Mouse (Mus musculus) CH12.LX (cell line): ENCODE results near the gene Apln. TPM values are rescaled to one million over a fixed set of nuclear protein-coding genes. Genes with fewer than 3 reads are reported as not detected.

Experiments used
- DNase-seq: peaks from one replicate; pipeline ENCODE4 v3.0.0-alpha.2; 2013; ENCODE audit errors: extremely low read depth
- H3K27ac ChIP-seq: 2 replicates; pipeline ENCODE4 v1.5.1; 2012; ENCODE audit warnings: low read depth, mild to moderate bottlenecking, control low read depth, moderate library complexity; ENCODE audit not compliant: insufficient read depth
- H3K27me3 ChIP-seq: replicated peaks from 2 replicates; pipeline ENCODE3; 2012; ENCODE audit warnings: inconsistent platforms
- H3K36me3 ChIP-seq, 2 experiments: replicated peaks in 1 of 2; 2 replicates each; pipeline versions ENCODE3 to v1.6.1; 2012; ENCODE audit warnings: inconsistent platforms in 1 of 2, low read length in 1 of 2, mild to moderate bottlenecking in 1 of 2, mixed read lengths in 1 of 2, moderate library complexity in 1 of 2; ENCODE audit not compliant: control insufficient read depth in 1 of 2, insufficient read depth in 1 of 2
- H3K4me1 ChIP-seq, 2 experiments: 2 replicates each; pipeline ENCODE4 v1.6.1; 2012; ENCODE audit warnings: inconsistent platforms in 1 of 2, moderate library complexity in 1 of 2; ENCODE audit not compliant: insufficient read depth in 2 of 2, control insufficient read depth in 1 of 2
- H3K4me2 ChIP-seq: 2 replicates; pipeline ENCODE4 v1.6.1; 2012; ENCODE audit warnings: low read depth, mild to moderate bottlenecking, control low read depth; ENCODE audit not compliant: poor library complexity, insufficient read depth, severe bottlenecking
- H3K4me3 ChIP-seq, 3 experiments: fragments of 150-350 bp in 1 of 3; sonication (generic) in 1 of 3; replicated peaks in 1 of 3; 2 replicates each; pipeline versions ENCODE3 to v1.5.1; 2011 to 2012; ENCODE audit warnings: low read depth in 2 of 3, low read length in 2 of 3, mild to moderate bottlenecking in 2 of 3, moderate library complexity in 2 of 3, control low read depth in 1 of 3, improper control_type of control experiment in 1 of 3, inconsistent platforms in 1 of 3, mixed read lengths in 1 of 3; ENCODE audit not compliant: poor library complexity in 1 of 3
- H3K79me2 ChIP-seq: replicated peaks from 2 replicates; pipeline ENCODE4 v1.6.1; 2012; ENCODE audit warnings: mild to moderate bottlenecking, moderate library complexity; ENCODE audit not compliant: control insufficient read depth, poor library complexity, insufficient read depth, severe bottlenecking; ENCODE audit errors: extremely low read depth
- H3K9ac ChIP-seq: 2 replicates; pipeline ENCODE4 v1.6.1; 2012; ENCODE audit warnings: low read depth, mild to moderate bottlenecking, control low read depth, moderate library complexity; ENCODE audit not compliant: insufficient read depth
- H3K9me3 ChIP-seq: replicated peaks from 2 replicates; pipeline ENCODE3; 2012; ENCODE audit warnings: low read length, inconsistent platforms, mixed read lengths
- BHLHE40 ChIP-seq: IDR thresholded peaks from 2 replicates; pipeline ENCODE4 v1.6.1; 2011; ENCODE audit warnings: mild to moderate bottlenecking, low read depth, low read length, improper control_type of control experiment
- CHD1 ChIP-seq: IDR thresholded peaks from 2 replicates; pipeline ENCODE4 v1.6.1; 2012; ENCODE audit warnings: low read depth, low read length, improper control_type of control experiment, inconsistent platforms
- CHD2 ChIP-seq: IDR thresholded peaks from 2 replicates; pipeline ENCODE4 v1.6.1; 2011; ENCODE audit warnings: low read length, improper control_type of control experiment
- CTCF ChIP-seq, 2 experiments: IDR thresholded peaks in 1 of 2; conservative IDR thresholded peaks in 1 of 2; 2 replicates each; pipeline ENCODE4 v1.5.1; 2011 to 2012; ENCODE audit warnings: low read depth in 2 of 2, low read length in 2 of 2, improper control_type of control experiment in 1 of 2, inconsistent platforms in 1 of 2, mild to moderate bottlenecking in 1 of 2, moderate library complexity in 1 of 2
- E2F4 ChIP-seq: IDR thresholded peaks from 2 replicates; pipeline ENCODE4 v1.6.1; 2011; ENCODE audit warnings: low read depth, low read length, improper control_type of control experiment; ENCODE audit not compliant: insufficient replicate concordance
- EP300 ChIP-seq: IDR thresholded peaks from 2 replicates; pipeline ENCODE4 v1.6.1; 2011; ENCODE audit warnings: low read length, improper control_type of control experiment
- ETS1 ChIP-seq: conservative IDR thresholded peaks from 2 replicates; pipeline ENCODE4 v1.6.1; 2012; ENCODE audit warnings: low read depth, mild to moderate bottlenecking, inconsistent platforms, low read length, improper control_type of control experiment, moderate library complexity
- GABPA ChIP-seq: IDR thresholded peaks from 2 replicates; pipeline ENCODE4 v1.6.1; 2012; ENCODE audit warnings: low read depth, low read length, improper control_type of control experiment, inconsistent platforms; ENCODE audit not compliant: insufficient replicate concordance
- HCFC1 ChIP-seq: IDR thresholded peaks from 2 replicates; pipeline ENCODE4 v1.6.1; 2012; ENCODE audit warnings: low read depth, mild to moderate bottlenecking, inconsistent platforms, low read length, improper control_type of control experiment
- IRF4 ChIP-seq: IDR thresholded peaks from 2 replicates; pipeline ENCODE4 v1.6.1; 2014; ENCODE audit warnings: low read depth, mild to moderate bottlenecking, inconsistent platforms, low read length, improper control_type of control experiment
- JUN ChIP-seq: IDR thresholded peaks from 2 replicates; pipeline ENCODE4 v1.6.1; 2011; ENCODE audit warnings: low read depth, mild to moderate bottlenecking, low read length, improper control_type of control experiment, moderate library complexity; ENCODE audit not compliant: insufficient read depth
- KAT2A ChIP-seq: IDR thresholded peaks from 2 replicates; pipeline ENCODE4 v1.6.1; 2012; ENCODE audit warnings: low read length, improper control_type of control experiment, inconsistent platforms; ENCODE audit not compliant: insufficient replicate concordance
- MAX ChIP-seq: IDR thresholded peaks from 2 replicates; pipeline ENCODE4 v1.6.1; 2011; ENCODE audit warnings: low read length, improper control_type of control experiment
- MAZ ChIP-seq: IDR thresholded peaks from 2 replicates; pipeline ENCODE4 v1.6.1; 2012; ENCODE audit warnings: low read depth, mild to moderate bottlenecking, inconsistent platforms, low read length, improper control_type of control experiment, moderate library complexity
- NRF1 ChIP-seq: IDR thresholded peaks from 2 replicates; pipeline ENCODE4 v1.6.1; 2014; ENCODE audit warnings: low read depth, mild to moderate bottlenecking, inconsistent platforms, low read length, improper control_type of control experiment, moderate library complexity
- POLR2A ChIP-seq: IDR thresholded peaks from 2 replicates; pipeline ENCODE4 v1.6.1; 2011; ENCODE audit warnings: low read depth, mild to moderate bottlenecking, improper control_type of control experiment, low read length
- RAD21 ChIP-seq: IDR thresholded peaks from 2 replicates; pipeline ENCODE4 v1.6.1; 2011; ENCODE audit warnings: low read depth, mild to moderate bottlenecking, low read length, improper control_type of control experiment, moderate library complexity
- RCOR1 ChIP-seq: conservative IDR thresholded peaks from 2 replicates; pipeline ENCODE4 v1.6.1; 2012; ENCODE audit warnings: low read depth, mild to moderate bottlenecking, inconsistent platforms, low read length, improper control_type of control experiment
- SIN3A ChIP-seq: IDR thresholded peaks from 2 replicates; pipeline ENCODE4 v1.6.1; 2012; ENCODE audit warnings: low read length, improper control_type of control experiment, inconsistent platforms
- USF1 ChIP-seq: IDR thresholded peaks from 2 replicates; pipeline ENCODE4 v1.6.1; 2014; ENCODE audit warnings: low read depth, mild to moderate bottlenecking, inconsistent platforms, low read length, improper control_type of control experiment
- USF2 ChIP-seq: conservative IDR thresholded peaks from 2 replicates; pipeline ENCODE4 v1.6.1; 2011; ENCODE audit warnings: low read depth, low read length, improper control_type of control experiment
- ZKSCAN1 ChIP-seq: IDR thresholded peaks from 2 replicates; pipeline ENCODE4 v1.6.1; 2012; ENCODE audit warnings: low read depth, inconsistent platforms, low read length, improper control_type of control experiment, borderline replicate concordance
- ZNF384 ChIP-seq: IDR thresholded peaks from 2 replicates; pipeline ENCODE4 v1.6.1; 2012; ENCODE audit warnings: low read depth, low read length, improper control_type of control experiment, inconsistent platforms
- dilution Hi-C: fragments of 300-500 bp; cut with MboI; formaldehyde crosslinking; loops from 2 replicates; pipeline ENCODE4 v1.14.3; 2020; ENCODE audit warnings: low sequenced_read_pairs; ENCODE audit not compliant: extremely low pct_unique_long_range_greater_than_20kb, extremely low pct_ligation_motif_present
- in situ Hi-C: fragments of 300-500 bp; cut with MboI; formaldehyde crosslinking; loops from 3 replicates; pipeline ENCODE4 v1.14.3; 2019; ENCODE audit warnings: low sequenced_read_pairs, low pct_ligation_motif_present, low pct_unique_long_range_greater_than_20kb, mixed read lengths
- polyA plus RNA-seq: library from polyadenylated mRNA; unstranded; fragments of >175 nt; gene quantifications from 2 replicates; pipeline ENCODE4 v1.2.1, GENCODE M21; 2012; ENCODE audit warnings: low read depth; ENCODE audit not compliant: insufficient read length
- total RNA-seq, 2 experiments: library from RNA; depleted of rRNA; stranded (reverse); fragments of 300-350 nt in 1 of 2; fragments of >200 nt in 1 of 2; gene quantifications; 2 replicates each; pipeline ENCODE4 v1.2.3; 2012 to 2014

Gene Apln
- total and polyA plus RNA-seq, 3 experiments, result 0.08 to 0.15 (median 0.10) TPM

- Histone ChIP-seq H3K4me1 (no peaks in the 10 kb centered on the region), H3K4me3 (no peak overlapping the region), H3K27me3 (no peaks in the 10 kb centered on the region), H3K36me3 (no peaks in the 10 kb centered on the region), H3K9me3 (no peaks in the 10 kb centered on the region), H3K79me2 (no peaks in the 10 kb centered on the region), H3K4me2 (no peak overlapping the region), H3K9ac (no peak overlapping the region), H3K27ac (no peak overlapping the region)
- TF ChIP-seq IRF4 (no peak), SIN3A (no peak)
- dilution Hi-C loops, result no loop called here
- in situ Hi-C loops, result no loop called here
- DNase-seq, result no peak
These were observed 42.3 kb upstream of the Apln start for GRCm38 (mm10) chrX:48076806-48077425.

DNA sequence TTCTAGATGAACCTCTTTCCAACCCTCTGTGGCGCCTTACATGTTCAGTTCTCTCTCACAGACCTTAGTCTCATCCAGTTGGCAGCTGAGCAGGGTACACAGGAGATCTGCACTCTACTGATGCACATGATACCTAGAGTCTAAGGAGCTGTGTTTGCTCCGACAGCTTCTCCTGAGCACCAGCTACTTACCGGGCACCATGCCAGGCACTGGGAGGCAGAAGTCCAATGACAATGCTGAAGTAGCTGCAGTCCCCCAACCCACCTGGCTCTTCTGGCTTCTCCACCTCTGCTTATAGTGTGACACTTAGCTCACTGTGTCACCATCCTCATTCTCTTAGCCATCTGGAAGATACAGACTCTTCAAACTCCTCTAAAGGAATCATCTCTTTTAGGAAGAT is 40.0 kb upstream of the Apln start:
- Histone ChIP-seq H3K27me3 (no peaks in the 10 kb centered on the region), H3K4me2 (no peak overlapping the region), H3K4me3 (no peak overlapping the region), H3K9me3 (no peaks in the 10 kb centered on the region), H3K79me2 (no peaks in the 10 kb centered on the region), H3K9ac (no peak overlapping the region), H3K27ac (no peak overlapping the region), H3K36me3 (no peaks in the 10 kb centered on the region), H3K4me1 (no peaks in the 10 kb centered on the region)
- TF ChIP-seq MAX, result no peak
- no peak for TF ChIP-seq RAD21
- no peak for TF ChIP-seq KAT2A
- TF ChIP-seq RCOR1, result no peak
- no peak for TF ChIP-seq BHLHE40
- dilution Hi-C loops, result no loop called here
- in situ Hi-C loops, result no loop called here
- DNase-seq, result no peak

DNA sequence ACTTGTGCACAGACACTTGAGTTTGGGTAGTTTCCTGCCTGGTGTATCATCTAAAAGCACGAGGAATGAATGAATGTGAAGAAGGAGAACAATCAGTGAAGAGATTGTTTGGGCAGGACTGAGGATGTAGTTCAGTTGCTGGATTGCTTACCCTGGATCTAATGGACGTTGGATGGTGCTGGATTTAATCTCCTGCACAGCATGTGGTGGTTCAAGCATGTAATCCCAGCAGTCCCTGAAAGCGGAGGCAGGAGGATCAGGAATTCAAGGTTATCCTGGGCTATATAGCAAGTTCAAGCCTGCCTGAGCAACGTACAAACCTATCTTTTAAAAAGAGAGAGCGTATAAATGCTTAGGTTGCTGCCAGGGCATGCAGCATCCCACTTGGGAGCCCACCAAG is 37.7 kb upstream of the Apln start:
- Histone ChIP-seq H3K4me2 (no peak overlapping the region), H3K4me1 (no peaks in the 10 kb centered on the region)
- no peak for TF ChIP-seq ETS1
- no peak for TF ChIP-seq POLR2A
- TF ChIP-seq ZNF384, result no peak
- no peak for TF ChIP-seq GABPA
- TF ChIP-seq EP300, result no peak
- no peak for TF ChIP-seq CHD2
- TF ChIP-seq USF2, result no peak
- TF ChIP-seq MAZ, result no peak
- no peak for TF ChIP-seq JUN
- no peak for TF ChIP-seq E2F4
- TF ChIP-seq ZKSCAN1, result no peak
- no peak for TF ChIP-seq RAD21
- no peak for TF ChIP-seq CHD1
- TF ChIP-seq NRF1, result no peak
- no peak for TF ChIP-seq RCOR1
- no peak for TF ChIP-seq USF1
- TF ChIP-seq SIN3A, result no peak
- no peak for TF ChIP-seq HCFC1
- TF ChIP-seq CTCF (conservative IDR thresholded peaks at IDR 0.05 in 1 of 2, IDR thresholded peaks at IDR 0.05 in 1 of 2; ENCODE audit: low read depth in 2 of 2, low read length in 2 of 2), result no peak
- TF ChIP-seq, all 38 proteins: peak for 0
- in situ Hi-C loops, result no loop called here
- dilution Hi-C loops, result no loop called here
- no peaks in the 10 kb centered on the region for H3K36me3 ChIP-seq
- H3K9me3 ChIP-seq, result no peaks in the 10 kb centered on the region
- H3K79me2 ChIP-seq, result no peaks in the 10 kb centered on the region
- DNase-seq, result no peak
- H3K27me3 ChIP-seq, result no peaks in the 10 kb centered on the region
- H3K9ac ChIP-seq, result no peak overlapping the region
- no peak overlapping the region for H3K27ac ChIP-seq
- H3K4me3 ChIP-seq, result no peak overlapping the region
